Mouse (Mus musculus) bone marrow macrophage, adult 2 months (primary cell): ENCODE measurements around the gene Nos1. TPM values are rescaled to one million over a fixed set of nuclear protein-coding genes. Genes with fewer than 3 reads are reported as not detected.
A peak's percentile ranks its signal among the peaks of the same experiment; 100 is the strongest.

Source experiments
- H3K27ac ChIP-seq: 2 replicates; pipeline ENCODE4 v1.5.1; 2012; ENCODE audit warnings: low read depth, low read length; ENCODE audit not compliant: insufficient read depth
- H3K4me1 ChIP-seq: 2 replicates; pipeline ENCODE4 v1.6.1; 2012; ENCODE audit warnings: low read length; ENCODE audit not compliant: control insufficient read depth, insufficient read depth
- H3K4me3 ChIP-seq: 2 replicates; pipeline ENCODE4 v1.5.1; 2012; ENCODE audit warnings: mild to moderate bottlenecking, low read length, moderate library complexity; ENCODE audit not compliant: insufficient read depth
- CTCF ChIP-seq: IDR thresholded peaks from 2 replicates; pipeline ENCODE4 v1.5.1; 2012; ENCODE audit warnings: low read depth, mild to moderate bottlenecking, low read length, moderate library complexity
- POLR2A ChIP-seq: IDR thresholded peaks from 2 replicates; pipeline ENCODE4 v1.6.1; 2012; ENCODE audit warnings: mild to moderate bottlenecking, low read depth, low read length, borderline replicate concordance
- polyA plus RNA-seq: library from polyadenylated mRNA; stranded (reverse); fragments of >200 nt; gene quantifications from 2 replicates; pipeline ENCODE4 v1.2.4, GENCODE M21; 2012; ENCODE audit not compliant: missing spikeins, insufficient read depth, insufficient read length

The Nos1 gene
- polyA plus RNA-seq, 1 experiment, result 0.05 TPM

DNA sequence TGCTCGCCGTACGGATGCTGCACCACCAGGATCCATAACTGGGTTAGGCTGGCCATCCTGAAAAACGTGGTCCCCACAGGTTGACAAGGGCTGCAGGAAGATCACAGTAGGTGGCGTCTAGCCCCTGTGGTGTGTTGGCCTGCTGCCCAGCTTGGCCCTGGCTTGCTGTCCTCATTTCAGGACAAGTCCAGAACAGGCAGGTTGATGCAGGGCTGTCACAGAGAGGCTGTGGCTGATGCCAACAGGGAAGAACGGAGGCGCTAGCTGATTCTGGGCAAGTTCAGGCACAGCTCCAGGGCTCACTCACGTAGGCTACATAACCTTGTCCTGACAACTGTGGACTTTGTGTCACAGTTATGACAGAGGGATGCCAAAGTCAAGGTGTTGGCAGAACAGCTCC lies 108.7 kb downstream of the Nos1 start:
- Histone ChIP-seq H3K27ac (no peak overlapping the region), H3K4me3 (no peak overlapping the region), H3K4me1 (peaks cover 29% of the 10 kb centered on the region)
- TF ChIP-seq POLR2A (no peak), CTCF (no peak)

- TF ChIP-seq POLR2A (no peak), CTCF (no peak)
- Histone ChIP-seq H3K27ac (0 out of 2 replicates have a peak overlapping the region, but pooled peaks have one; percentile 41), H3K4me1 (peaks cover 24% of the 10 kb centered on the region), H3K4me3 (no peak overlapping the region)
Observed at GRCm38 (mm10) chr5:117890871-117891270, 110.0 kb downstream of the Nos1 start.

DNA sequence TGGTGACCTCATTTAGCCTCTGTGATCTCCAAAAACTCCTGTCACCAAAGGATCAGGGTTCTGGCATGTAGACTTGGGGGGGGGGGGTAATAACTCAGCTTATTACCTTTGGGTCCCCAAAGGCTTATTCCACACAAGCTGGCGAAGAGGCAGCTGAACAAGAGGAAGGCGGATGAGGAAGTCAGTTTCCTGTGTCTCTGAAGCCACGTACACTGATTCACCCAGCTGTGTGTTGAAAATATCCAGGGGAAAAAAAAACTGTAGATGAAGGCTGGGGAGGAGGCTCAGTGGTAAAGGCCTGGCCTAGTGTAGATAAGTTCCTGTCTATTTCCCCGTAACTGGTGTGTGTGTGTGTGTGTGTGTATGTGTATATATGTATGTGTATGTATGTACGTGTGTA lies 110.7 kb downstream of the Nos1 start:
- Histone ChIP-seq H3K4me3 (no peak overlapping the region), H3K27ac (peak overlapping the region; percentile 41; the same call in 1 of the 2 replicates), H3K4me1 (peaks cover 24% of the 10 kb centered on the region)
- no peak for TF ChIP-seq POLR2A
- no peak for TF ChIP-seq CTCF

DNA sequence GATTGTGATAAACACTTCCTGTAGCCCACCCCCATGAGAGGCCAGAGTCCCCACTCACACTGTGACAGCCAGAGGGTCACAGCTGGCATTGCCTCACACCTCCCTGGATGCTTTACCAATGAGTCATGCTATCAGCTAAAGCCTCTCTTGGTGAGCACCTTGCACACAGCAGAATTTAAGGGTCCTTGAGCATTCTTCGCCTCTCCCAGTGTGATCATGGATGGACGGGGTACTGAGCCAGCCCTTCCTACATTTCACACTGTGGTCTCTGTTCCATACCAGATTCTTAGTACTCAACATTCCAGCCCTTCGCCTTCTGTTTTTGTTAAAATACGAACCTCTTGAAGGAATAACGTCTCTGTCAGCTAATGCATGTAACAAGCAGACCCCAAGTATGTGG lies 113.2 kb downstream of the Nos1 start:
- Histone ChIP-seq H3K4me1 (peaks cover 11% of the 10 kb centered on the region), H3K4me3 (no peak overlapping the region), H3K27ac (no peak overlapping the region)
- TF ChIP-seq CTCF (no peak), POLR2A (no peak)

DNA sequence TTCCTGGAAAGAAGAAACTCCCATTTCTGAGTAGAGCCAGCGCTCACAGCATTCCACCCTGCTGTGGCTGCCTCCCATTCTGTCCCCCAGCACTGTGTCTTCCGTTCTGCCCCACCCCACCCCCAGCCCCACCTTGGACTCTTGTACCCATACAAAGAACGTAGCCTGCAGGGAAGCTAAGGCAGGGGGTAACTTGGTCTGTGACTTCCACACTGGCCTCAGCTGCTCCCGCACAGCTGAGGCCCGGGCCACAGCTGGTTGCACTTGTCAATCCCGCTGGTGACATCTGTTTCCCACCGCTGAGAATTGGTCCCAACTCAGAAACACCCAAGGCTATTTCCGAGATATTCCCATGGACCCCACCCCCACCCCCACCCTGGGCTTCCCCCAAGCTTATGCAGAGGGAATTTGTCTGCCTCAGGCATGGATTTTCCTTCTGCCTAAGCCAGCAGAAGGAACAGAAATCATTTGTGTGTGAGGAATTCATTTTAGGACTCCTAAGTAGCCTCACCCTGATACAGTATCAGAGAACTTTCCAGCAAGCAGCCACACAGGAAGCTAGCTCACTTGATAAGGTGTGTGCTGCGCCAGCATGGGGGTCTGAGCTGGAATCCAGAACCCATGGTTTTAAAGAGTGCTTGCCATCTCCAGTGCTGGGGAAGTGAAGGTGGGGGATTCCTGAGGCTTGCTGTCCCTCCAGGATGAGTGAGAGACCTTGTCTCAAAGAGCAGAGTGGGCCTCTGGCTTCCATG lies 117.4 kb downstream of the Nos1 start:
- H3K4me3 ChIP-seq, result no peak overlapping the region
- no peak for TF ChIP-seq CTCF
- no peak for TF ChIP-seq POLR2A
- no peaks in the 10 kb centered on the region for H3K4me1 ChIP-seq
- H3K27ac ChIP-seq, result no peak overlapping the region

- no peak for TF ChIP-seq POLR2A
- no peak for TF ChIP-seq CTCF
- Histone ChIP-seq H3K4me3 (no peak overlapping the region), H3K4me1 (no peaks in the 10 kb centered on the region), H3K27ac (no peak overlapping the region)
Observed at GRCm38 (mm10) chr5:117899361-117899760, 118.5 kb downstream of the Nos1 start.

DNA sequence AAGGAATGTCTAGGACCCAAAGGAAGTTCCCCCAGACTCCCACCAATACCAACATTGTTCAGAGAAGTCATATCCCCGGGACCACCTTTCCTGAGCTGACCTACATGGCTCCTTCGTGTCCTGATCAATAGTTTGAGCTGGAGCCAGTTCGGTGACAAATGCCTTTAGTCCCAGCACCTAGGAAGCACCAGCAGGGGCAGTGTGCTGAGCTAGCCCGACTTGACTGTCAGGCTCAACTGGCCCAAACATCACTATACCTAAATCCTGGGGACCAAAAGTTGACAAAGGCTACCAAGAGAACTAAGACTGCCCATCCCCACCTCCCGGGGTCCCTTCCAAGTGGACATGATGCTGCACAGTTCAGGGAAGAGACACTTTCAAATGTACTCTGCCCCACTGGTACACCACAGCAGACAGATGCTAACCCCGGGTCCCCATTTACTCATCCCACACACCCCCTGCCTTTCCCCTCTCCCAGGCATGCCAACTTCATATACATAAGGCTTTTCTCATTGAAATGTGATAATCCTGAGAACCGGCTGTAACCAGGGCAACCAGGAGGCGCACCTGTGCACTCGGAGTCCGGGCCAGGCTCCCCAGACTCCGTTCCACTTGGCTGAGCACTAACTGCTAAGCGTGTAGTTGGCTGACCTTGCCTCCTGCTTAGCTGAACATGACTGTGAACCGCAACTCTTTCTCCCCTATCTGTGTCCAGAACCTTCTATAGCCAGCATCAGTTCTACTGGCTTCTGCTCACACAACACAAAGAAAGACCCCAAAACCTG lies 120.3 kb downstream of the Nos1 start:
- Histone ChIP-seq H3K4me3 (no peak overlapping the region), H3K4me1 (no peaks in the 10 kb centered on the region), H3K27ac (no peak overlapping the region)
- TF ChIP-seq POLR2A, result no peak
- TF ChIP-seq CTCF, result no peak

GRCm38 (mm10) chr5:117903534-117903933 lies 122.7 kb downstream of the Nos1 start:
- H3K4me1 ChIP-seq, result no peaks in the 10 kb centered on the region
- no peak for TF ChIP-seq POLR2A
- no peak overlapping the region for H3K27ac ChIP-seq
- no peak overlapping the region for H3K4me3 ChIP-seq

- Histone ChIP-seq H3K4me3 (no peak overlapping the region), H3K27ac (no peak overlapping the region), H3K4me1 (no peaks in the 10 kb centered on the region)
- no peak for TF ChIP-seq CTCF
- no peak for TF ChIP-seq POLR2A
Observed at GRCm38 (mm10) chr5:117905728-117906127, 124.9 kb downstream of the Nos1 start.

DNA sequence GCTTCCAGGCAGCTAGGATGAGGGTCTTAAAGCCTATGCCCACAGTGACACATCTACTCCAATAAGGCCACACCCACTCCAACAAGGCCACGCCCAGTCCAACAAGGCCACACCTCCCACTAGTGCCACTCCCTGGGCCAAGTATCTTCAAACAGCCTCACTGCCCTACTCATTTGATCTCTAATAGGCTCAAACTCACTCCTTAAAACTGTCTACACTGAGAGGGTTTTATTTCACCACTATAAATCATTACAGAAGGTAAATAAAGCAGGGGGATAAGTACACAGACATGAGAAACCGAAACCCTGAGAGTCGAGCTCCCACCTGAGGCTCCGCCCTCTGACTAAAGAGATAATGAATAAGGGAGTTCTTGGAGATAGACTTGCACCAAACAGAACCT lies 128.7 kb downstream of the Nos1 start:
- Histone ChIP-seq H3K4me3 (no peak overlapping the region), H3K4me1 (no peaks in the 10 kb centered on the region), H3K27ac (no peak overlapping the region)
- TF ChIP-seq POLR2A, result no peak
- no peak for TF ChIP-seq CTCF
